Mouse (Mus musculus): ENCODE results near the gene Frmd6. TPM values are rescaled to one million over a fixed set of nuclear protein-coding genes. Genes with fewer than 3 reads are reported as not detected.

Frmd6 gene
- total RNA-seq, 2 experiments from 2014 or later = 2.3 to 3.6 TPM

- ATAC-seq (replicated peaks; ENCODE audit: low FRiP score, low TSS enrichment, poor library complexity, severe bottlenecking) = no peak
Measured at GRCm38 (mm10) chr12:70845371-70845770, 20.1 kb downstream of the Frmd6 start.

- ATAC-seq (replicated peaks; ENCODE audit: low FRiP score, low TSS enrichment, poor library complexity, severe bottlenecking) = no peak
Measured at GRCm38 (mm10) chr12:70849024-70849423, 23.7 kb downstream of the Frmd6 start.

GRCm38 (mm10) chr12:70849517-70850291, 24.4 kb downstream of the Frmd6 start:
- ATAC-seq (replicated peaks; ENCODE audit: low FRiP score, low TSS enrichment, poor library complexity, severe bottlenecking) = no peak

- no peak for ATAC-seq (replicated peaks; ENCODE audit: low FRiP score, low TSS enrichment, poor library complexity, severe bottlenecking)
Measured at GRCm38 (mm10) chr12:70851342-70851960, 26.1 kb downstream of the Frmd6 start.

GRCm38 (mm10) chr12:70853026-70853425, 27.7 kb downstream of the Frmd6 start:
- ATAC-seq (replicated peaks; ENCODE audit: low FRiP score, low TSS enrichment, poor library complexity, severe bottlenecking) = no peak

- ATAC-seq (replicated peaks; ENCODE audit: low FRiP score, low TSS enrichment, poor library complexity, severe bottlenecking) = no peak
Measured at GRCm38 (mm10) chr12:70855678-70856077, 30.4 kb downstream of the Frmd6 start.

- no peak for ATAC-seq (replicated peaks; ENCODE audit: low FRiP score, low TSS enrichment, poor library complexity, severe bottlenecking)
Measured at GRCm38 (mm10) chr12:70856776-70857175, 31.5 kb downstream of the Frmd6 start.

GRCm38 (mm10) chr12:70863281-70863680, 38.0 kb downstream of the Frmd6 start:
- ATAC-seq (replicated peaks; ENCODE audit: low FRiP score, low TSS enrichment, poor library complexity, severe bottlenecking) = no peak

GRCm38 (mm10) chr12:70867780-70868179, 42.5 kb downstream of the Frmd6 start:
- ATAC-seq (replicated peaks; ENCODE audit: low FRiP score, low TSS enrichment, poor library complexity, severe bottlenecking) = no peak

- ATAC-seq (replicated peaks; ENCODE audit: low FRiP score, low TSS enrichment, poor library complexity, severe bottlenecking) = no peak
Measured at GRCm38 (mm10) chr12:70868190-70868987, 43.1 kb downstream of the Frmd6 start.

GRCm38 (mm10) chr12:70868988-70869291, 43.6 kb downstream of the Frmd6 start:
- no peak for ATAC-seq (replicated peaks; ENCODE audit: low FRiP score, low TSS enrichment, poor library complexity, severe bottlenecking)

- no peak for ATAC-seq (replicated peaks; ENCODE audit: low FRiP score, low TSS enrichment, poor library complexity, severe bottlenecking)
Measured at GRCm38 (mm10) chr12:70873544-70873943, 48.2 kb downstream of the Frmd6 start.

GRCm38 (mm10) chr12:70876270-70876998, 51.1 kb downstream of the Frmd6 start:
- no peak for ATAC-seq (replicated peaks; ENCODE audit: low FRiP score, low TSS enrichment, poor library complexity, severe bottlenecking)

GRCm38 (mm10) chr12:70877926-70878710, 52.8 kb downstream of the Frmd6 start:
- no peak for ATAC-seq (replicated peaks; ENCODE audit: low FRiP score, low TSS enrichment, poor library complexity, severe bottlenecking)

GRCm38 (mm10) chr12:70880396-70880975, 55.2 kb downstream of the Frmd6 start:
- no peak for ATAC-seq (replicated peaks; ENCODE audit: low FRiP score, low TSS enrichment, poor library complexity, severe bottlenecking)

GRCm38 (mm10) chr12:70881340-70881739, 56.0 kb downstream of the Frmd6 start:
- ATAC-seq (replicated peaks; ENCODE audit: low FRiP score, low TSS enrichment, poor library complexity, severe bottlenecking) = no peak

- no peak for ATAC-seq (replicated peaks; ENCODE audit: low FRiP score, low TSS enrichment, poor library complexity, severe bottlenecking)
Measured at GRCm38 (mm10) chr12:70881854-70882253, 56.5 kb downstream of the Frmd6 start.

GRCm38 (mm10) chr12:70883141-70883540, 57.8 kb downstream of the Frmd6 start:
- no peak for ATAC-seq (replicated peaks; ENCODE audit: low FRiP score, low TSS enrichment, poor library complexity, severe bottlenecking)

GRCm38 (mm10) chr12:70884113-70884512, 58.8 kb downstream of the Frmd6 start:
- ATAC-seq (replicated peaks; ENCODE audit: low FRiP score, low TSS enrichment, poor library complexity, severe bottlenecking) = no peak

All from megakaryocyte-erythroid progenitor cell, adult 5-6 weeks (primary cell).